Mouse (Mus musculus) liver, embryonic 13.5 days (tissue): ENCODE measurements at regions not wholly inside any gene's neighbourhood (a gene's known extent, or its start where the extent isn't known, plus 50 kb on each side); places are given as distances from the start of the nearest gene placed in this dataset.

Experiments used
- ATAC-seq: fragments of 200-750 bp; cut with Nextera tagmentation; 2 replicates; pipeline ENCODE4 v1.8.0; 2017; ENCODE audit warnings: low read depth, mild to moderate bottlenecking, moderate number of reproducible peaks, moderate library complexity
- DNase-seq: peaks from one replicate; pipeline ENCODE4 v3.0.0; 2022
- H3K27ac ChIP-seq: fragments of 300-500 bp; sonication (generic); 2 replicates; pipeline ENCODE4 v1.5.1; 2015; ENCODE audit warnings: moderate library complexity, mild to moderate bottlenecking, inconsistent platforms
- H3K27me3 ChIP-seq: fragments of 300-500 bp; sonication (generic); 2 replicates; pipeline ENCODE4 v1.6.1; 2015; ENCODE audit warnings: mild to moderate bottlenecking, inconsistent platforms
- H3K36me3 ChIP-seq: fragments of 300-500 bp; sonication (generic); 2 replicates; pipeline ENCODE4 v1.6.1; 2015; ENCODE audit warnings: mild to moderate bottlenecking, inconsistent platforms
- H3K4me1 ChIP-seq: fragments of 300-500 bp; sonication (generic); replicated peaks from 2 replicates; pipeline ENCODE4 v1.6.1; 2015; ENCODE audit warnings: inconsistent platforms
- H3K4me2 ChIP-seq: fragments of 300-500 bp; sonication (generic); 2 replicates; pipeline ENCODE4 v1.6.1; 2015; ENCODE audit warnings: inconsistent platforms, mild to moderate bottlenecking, moderate library complexity
- H3K4me3 ChIP-seq: fragments of 300-500 bp; sonication (generic); replicated peaks from 2 replicates; pipeline ENCODE4 v1.5.1; 2015; ENCODE audit warnings: mild to moderate bottlenecking, inconsistent platforms
- H3K9ac ChIP-seq: fragments of 300-500 bp; sonication (generic); 2 replicates; pipeline ENCODE4 v1.6.1; 2015; ENCODE audit warnings: mild to moderate bottlenecking, inconsistent platforms
- H3K9me3 ChIP-seq: fragments of 300-500 bp; sonication (generic); replicated peaks from 2 replicates; pipeline ENCODE4 v1.6.1; 2016; ENCODE audit warnings: inconsistent platforms
- WGBS: fragments of 180-500 bp; shearing (Covaris S2); methylation state at CpG from one replicate; pipeline ENCODE4 v1.1.7; 2015; ENCODE audit not compliant: insufficient replicate concordance; 5-methylcytosine and 5-hydroxymethylcytosine counted together

DNA sequence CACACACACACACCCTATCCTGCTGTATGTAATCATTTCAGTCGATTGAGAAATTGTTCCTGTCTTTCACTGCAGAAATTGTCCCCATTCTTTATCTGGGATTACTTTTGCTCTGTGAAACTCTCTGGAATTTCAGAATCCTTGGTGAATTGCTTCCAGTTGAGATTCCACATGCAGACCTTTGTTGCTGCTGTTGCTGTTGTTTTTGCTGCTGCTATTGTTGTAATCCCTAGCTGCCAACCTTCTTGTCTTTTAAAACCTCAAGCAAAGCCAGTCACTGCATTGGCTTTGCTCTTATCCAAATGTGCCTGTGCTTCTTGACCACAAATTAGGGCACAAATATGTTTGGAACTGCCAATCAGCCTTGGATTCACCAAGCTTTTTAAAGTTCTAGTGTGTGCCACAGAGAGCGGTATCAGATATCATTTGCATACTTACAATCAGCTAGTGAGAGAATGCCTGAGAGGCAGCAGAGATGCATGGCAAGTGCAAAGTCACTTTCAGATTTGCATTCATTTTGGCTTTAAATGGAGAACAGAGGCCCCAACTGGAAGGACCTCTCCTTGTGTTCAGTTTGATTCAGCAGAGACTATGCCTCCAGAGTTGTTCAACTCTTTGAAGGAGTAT, 1187.0 kb upstream of the Map3k7 start:
- Histone ChIP-seq H3K4me2 (no peak overlapping the region), H3K27me3 (no peaks in the 10 kb centered on the region), H3K27ac (no peak overlapping the region), H3K4me1 (no peaks in the 10 kb centered on the region), H3K9me3 (no peaks in the 10 kb centered on the region), H3K4me3 (no peak overlapping the region), H3K36me3 (no peaks in the 10 kb centered on the region), H3K9ac (no peak overlapping the region)
- ATAC-seq (no peak), DNase-seq (no peak)
- 68% methylated on average over 2 of the region's 2 CpGs for WGBS

GRCm38 (mm10) chr4:30781649-30782048, 1182.2 kb upstream of the Map3k7 start:
- H3K36me3 ChIP-seq, result no peaks in the 10 kb centered on the region
- no peaks in the 10 kb centered on the region for H3K9me3 ChIP-seq
- no peak overlapping the region for H3K4me2 ChIP-seq
- no peaks in the 10 kb centered on the region for H3K4me1 ChIP-seq
- H3K4me3 ChIP-seq, result no peak overlapping the region
- no peak overlapping the region for H3K27ac ChIP-seq
- no peak overlapping the region for H3K9ac ChIP-seq
- DNase-seq (no peak), ATAC-seq (no peak)
- WGBS, result 54% methylated on average over 2 of the region's 2 CpGs
- H3K27me3 ChIP-seq, result no peaks in the 10 kb centered on the region

- no peaks in the 10 kb centered on the region for H3K36me3 ChIP-seq
- no peak overlapping the region for H3K4me3 ChIP-seq
- H3K4me1 ChIP-seq, result no peaks in the 10 kb centered on the region
- H3K9ac ChIP-seq, result no peak overlapping the region
- H3K9me3 ChIP-seq, result no peaks in the 10 kb centered on the region
- H3K27ac ChIP-seq, result no peak overlapping the region
- 54% methylated on average over 5 of the region's 5 CpGs for WGBS
- DNase-seq (no peak), ATAC-seq (no peak)
- no peak overlapping the region for H3K4me2 ChIP-seq
- H3K27me3 ChIP-seq, result no peaks in the 10 kb centered on the region
Observed at GRCm38 (mm10) chr4:30789976-30790657, 1173.8 kb upstream of the Map3k7 start.

DNA sequence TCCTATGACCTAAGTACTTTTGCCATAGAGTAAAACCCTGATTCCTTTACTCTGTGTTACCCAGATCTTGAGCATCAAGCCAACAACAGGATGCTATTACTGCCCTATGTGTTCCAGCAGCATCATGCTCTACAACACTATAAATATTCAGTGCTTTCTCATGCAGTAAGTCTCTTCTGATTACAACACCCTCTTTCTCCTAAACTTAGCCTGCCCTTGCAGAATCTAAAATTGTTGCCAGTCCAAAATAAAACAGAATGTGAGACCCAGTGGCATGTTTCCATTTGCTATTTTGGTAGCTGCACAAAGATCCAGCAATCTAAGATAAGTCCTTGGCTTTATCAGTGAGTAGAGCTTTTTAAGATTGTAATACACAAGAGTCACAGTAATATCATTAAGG, 1154.1 kb upstream of the Map3k7 start:
- no peak for ATAC-seq
- DNase-seq, result no peak
- H3K9ac ChIP-seq, result no peak overlapping the region
- no peaks in the 10 kb centered on the region for H3K9me3 ChIP-seq
- no peak overlapping the region for H3K4me2 ChIP-seq
- H3K27me3 ChIP-seq, result no peaks in the 10 kb centered on the region
- H3K4me3 ChIP-seq, result no peak overlapping the region
- H3K36me3 ChIP-seq, result no peaks in the 10 kb centered on the region
- H3K27ac ChIP-seq, result no peak overlapping the region
- no peaks in the 10 kb centered on the region for H3K4me1 ChIP-seq

GRCm38 (mm10) chr4:30855361-30856056, 1108.4 kb upstream of the Map3k7 start:
- Histone ChIP-seq H3K4me2 (no peak overlapping the region), H3K27me3 (no peaks in the 10 kb centered on the region), H3K9me3 (no peaks in the 10 kb centered on the region), H3K27ac (no peak overlapping the region), H3K9ac (no peak overlapping the region), H3K36me3 (no peaks in the 10 kb centered on the region), H3K4me3 (no peak overlapping the region), H3K4me1 (no peaks in the 10 kb centered on the region)
- no peak for DNase-seq
- WGBS, result 55% methylated on average over 5 of the region's 5 CpGs
- no peak for ATAC-seq

GRCm38 (mm10) chr4:30904966-30905365, 1058.9 kb upstream of the Map3k7 start:
- H3K36me3 ChIP-seq, result no peaks in the 10 kb centered on the region
- 78% methylated on average over 2 of the region's 2 CpGs for WGBS
- no peak overlapping the region for H3K4me3 ChIP-seq
- DNase-seq, result no peak
- no peak for ATAC-seq
- H3K4me2 ChIP-seq, result no peak overlapping the region
- no peak overlapping the region for H3K27ac ChIP-seq
- H3K4me1 ChIP-seq, result no peaks in the 10 kb centered on the region
- H3K9ac ChIP-seq, result no peak overlapping the region
- H3K9me3 ChIP-seq, result no peaks in the 10 kb centered on the region
- H3K27me3 ChIP-seq, result no peaks in the 10 kb centered on the region

DNA sequence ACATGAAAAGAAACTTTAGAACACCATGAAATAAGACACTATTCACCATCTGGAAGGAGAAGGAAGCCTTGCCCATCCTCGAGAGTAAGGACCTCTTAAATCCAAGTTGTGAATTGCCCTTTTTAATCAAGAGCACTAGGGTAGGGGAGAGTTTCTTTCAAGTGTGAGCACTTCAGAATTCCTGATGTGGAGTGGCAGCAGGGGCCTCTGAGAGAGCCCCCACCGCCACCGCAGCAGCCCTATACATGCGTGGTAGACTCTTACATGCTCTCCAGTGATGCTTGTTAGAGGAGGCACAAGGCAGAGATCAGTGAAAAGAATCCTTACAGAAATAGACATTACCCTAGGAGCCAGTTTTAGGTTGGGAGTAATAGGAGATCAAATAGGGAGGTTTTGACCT, 1041.0 kb upstream of the Map3k7 start:
- no peak overlapping the region for H3K9ac ChIP-seq
- H3K4me1 ChIP-seq, result no peaks in the 10 kb centered on the region
- no peaks in the 10 kb centered on the region for H3K27me3 ChIP-seq
- H3K27ac ChIP-seq, result no peak overlapping the region
- no peak for DNase-seq
- no peaks in the 10 kb centered on the region for H3K36me3 ChIP-seq
- H3K4me2 ChIP-seq, result no peak overlapping the region
- no peak for ATAC-seq
- H3K9me3 ChIP-seq, result no peaks in the 10 kb centered on the region
- 71% methylated on average over 4 of the region's 4 CpGs for WGBS
- H3K4me3 ChIP-seq, result no peak overlapping the region

DNA sequence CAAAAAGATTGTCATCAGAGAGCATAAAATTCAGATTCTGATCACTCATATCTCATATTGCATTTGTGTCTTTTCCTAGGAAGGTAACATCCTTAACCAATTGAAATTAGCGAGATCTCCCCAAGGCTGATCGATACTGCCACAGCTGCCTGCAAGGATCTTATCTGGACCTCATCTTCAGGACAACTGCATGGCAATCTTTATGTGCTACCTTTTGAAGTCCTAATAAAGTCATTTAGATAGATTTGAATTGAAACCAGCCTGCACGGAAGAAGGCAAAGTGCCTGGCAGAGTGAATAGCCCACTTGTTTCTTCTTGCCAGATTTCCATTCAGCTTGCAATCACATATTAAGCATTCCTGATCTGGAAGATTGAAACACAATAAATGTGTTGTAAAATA, 1031.5 kb upstream of the Map3k7 start:
- no peak overlapping the region for H3K4me2 ChIP-seq
- ATAC-seq, result no peak
- no peaks in the 10 kb centered on the region for H3K9me3 ChIP-seq
- no peaks in the 10 kb centered on the region for H3K36me3 ChIP-seq
- H3K27me3 ChIP-seq, result no peaks in the 10 kb centered on the region
- no peak overlapping the region for H3K27ac ChIP-seq
- DNase-seq, result no peak
- no peak overlapping the region for H3K4me3 ChIP-seq
- 59% methylated on average over 3 of the region's 3 CpGs for whole genome bisulfite sequencing
- H3K4me1 ChIP-seq, result no peaks in the 10 kb centered on the region
- no peak overlapping the region for H3K9ac ChIP-seq

- H3K4me2 ChIP-seq, result no peak overlapping the region
- no peaks in the 10 kb centered on the region for H3K36me3 ChIP-seq
- no peak overlapping the region for H3K9ac ChIP-seq
- no peaks in the 10 kb centered on the region for H3K9me3 ChIP-seq
- DNase-seq (no peak), ATAC-seq (no peak)
- WGBS, result 60% methylated on average over 5 of the region's 5 CpGs
- H3K4me3 ChIP-seq, result no peak overlapping the region
- no peaks in the 10 kb centered on the region for H3K4me1 ChIP-seq
- H3K27me3 ChIP-seq, result no peaks in the 10 kb centered on the region
- H3K27ac ChIP-seq, result no peak overlapping the region
Observed at GRCm38 (mm10) chr4:30933030-30933987, 1030.6 kb upstream of the Map3k7 start.

DNA sequence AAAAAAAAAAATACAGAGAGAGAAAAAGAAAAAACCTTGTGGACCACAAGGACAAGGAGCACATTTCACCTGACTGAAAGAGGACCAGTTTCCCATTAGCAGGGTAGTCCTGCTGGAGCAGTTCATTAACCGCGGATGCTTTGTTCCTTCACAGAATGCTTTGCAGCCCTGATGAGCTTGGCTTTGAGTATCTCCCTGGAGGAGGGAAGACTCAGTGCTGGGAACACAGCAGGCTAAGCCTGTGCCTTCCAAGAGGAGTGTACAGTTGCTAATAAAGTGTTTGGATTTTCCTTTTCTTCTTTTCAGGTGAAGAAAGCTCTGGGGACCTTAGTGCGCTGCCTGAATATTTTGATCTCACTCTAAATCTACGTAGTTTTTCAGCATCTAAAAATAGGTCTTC, 980.3 kb upstream of the Map3k7 start:
- Histone ChIP-seq H3K36me3 (no peaks in the 10 kb centered on the region), H3K4me3 (no peak overlapping the region), H3K4me1 (no peaks in the 10 kb centered on the region), H3K27me3 (no peaks in the 10 kb centered on the region), H3K9me3 (no peaks in the 10 kb centered on the region), H3K9ac (no peak overlapping the region), H3K27ac (no peak overlapping the region), H3K4me2 (no peak overlapping the region)
- no peak for DNase-seq
- WGBS, result 83% methylated on average over 4 of the region's 4 CpGs
- no peak for ATAC-seq

GRCm38 (mm10) chr4:31012006-31012405, 951.9 kb upstream of the Map3k7 start:
- Histone ChIP-seq H3K4me2 (no peak overlapping the region), H3K27me3 (no peaks in the 10 kb centered on the region), H3K4me1 (no peaks in the 10 kb centered on the region), H3K27ac (no peak overlapping the region), H3K9me3 (no peaks in the 10 kb centered on the region), H3K36me3 (no peaks in the 10 kb centered on the region), H3K9ac (no peak overlapping the region), H3K4me3 (no peak overlapping the region)
- no peak for DNase-seq
- no peak for ATAC-seq
